Mouse (Mus musculus) left cerebral cortex, adult 18-20 months (tissue): ENCODE results near the gene Tyms. TPM values are rescaled to one million over a fixed set of nuclear protein-coding genes. Genes with fewer than 3 reads are reported as not detected.
A peak's percentile ranks its signal among the peaks of the same experiment; 100 is the strongest.
"Not testable (repeated sequence)": the region's sequence is repeated elsewhere in the genome, so short reads cannot be mapped to it uniquely, and the experiment has no call there.

ENCODE experiments used
- DNase-seq, 2 experiments: peaks; one replicate each; pipeline ENCODE4 v3.0.0; 2021 to 2022; ENCODE audit warnings: low spot score in 2 of 2, mixed read lengths in 1 of 2
- total RNA-seq, 2 experiments: library from RNA; stranded (reverse); gene quantifications; 2 replicates each; pipeline ENCODE4 v1.2.3; 2021

Tyms gene
- total RNA-seq, 2 experiments from 2014 or later: 3.6 to 4.1 TPM

DNA sequence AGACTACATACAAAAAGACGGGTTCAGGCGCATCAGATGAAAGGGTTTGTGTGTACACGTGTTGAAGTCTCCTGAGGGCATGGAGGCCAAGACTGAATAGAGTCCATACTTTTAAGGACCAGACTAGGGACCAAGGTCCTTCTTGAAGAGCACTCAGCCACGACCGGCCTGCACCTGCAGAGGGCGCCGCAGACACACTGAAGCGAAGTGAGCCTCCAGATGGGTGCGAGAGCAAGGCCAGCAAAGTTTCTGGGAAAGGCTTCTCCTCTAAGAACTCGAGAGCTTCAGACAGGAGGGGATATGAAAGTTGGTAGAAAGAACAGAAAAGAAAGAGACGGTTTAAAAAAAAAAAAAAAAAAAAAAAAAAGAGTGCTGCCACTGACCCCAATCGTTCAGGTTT lies 30.9 kb upstream of the Tyms start:
- peak; percentile 51 to 52 for DNase-seq

DNA sequence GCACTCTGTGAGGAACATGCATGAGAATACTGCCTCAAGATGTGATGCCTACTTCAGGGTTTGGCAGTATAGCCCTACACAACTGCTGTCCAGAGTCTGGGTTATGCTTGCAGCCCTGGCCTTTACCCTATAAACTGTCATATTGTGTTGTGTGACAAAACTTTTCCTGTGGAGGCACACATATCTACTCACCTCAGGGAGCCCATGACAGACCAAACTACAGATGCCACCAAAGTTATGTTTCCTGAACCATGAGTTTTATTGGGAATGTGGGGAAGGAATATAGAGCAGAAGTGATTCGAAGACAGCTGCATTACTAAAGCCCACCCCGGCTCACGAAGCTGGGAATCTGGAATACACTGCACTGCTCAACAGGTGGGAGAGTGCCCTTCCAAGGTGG lies 29.9 kb upstream of the Tyms start:
- DNase-seq: no peak

DNA sequence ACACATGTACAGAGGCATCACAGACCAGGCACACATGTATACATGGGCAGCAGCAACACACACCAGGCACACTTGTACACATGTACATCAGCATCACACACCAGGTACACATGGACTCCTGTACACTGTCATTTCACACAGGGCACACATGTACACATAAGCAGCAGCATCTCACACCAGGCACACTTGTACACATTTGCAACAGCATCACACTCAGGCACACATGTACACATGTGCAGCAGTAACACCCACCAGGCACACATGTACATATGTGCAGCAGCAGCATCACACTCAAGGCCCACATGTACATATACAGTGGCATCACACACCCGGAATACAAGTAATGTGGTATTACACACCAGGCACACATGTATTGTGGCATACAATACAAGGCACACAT lies 24.8 kb upstream of the Tyms start:
- DNase-seq: no peak

DNA sequence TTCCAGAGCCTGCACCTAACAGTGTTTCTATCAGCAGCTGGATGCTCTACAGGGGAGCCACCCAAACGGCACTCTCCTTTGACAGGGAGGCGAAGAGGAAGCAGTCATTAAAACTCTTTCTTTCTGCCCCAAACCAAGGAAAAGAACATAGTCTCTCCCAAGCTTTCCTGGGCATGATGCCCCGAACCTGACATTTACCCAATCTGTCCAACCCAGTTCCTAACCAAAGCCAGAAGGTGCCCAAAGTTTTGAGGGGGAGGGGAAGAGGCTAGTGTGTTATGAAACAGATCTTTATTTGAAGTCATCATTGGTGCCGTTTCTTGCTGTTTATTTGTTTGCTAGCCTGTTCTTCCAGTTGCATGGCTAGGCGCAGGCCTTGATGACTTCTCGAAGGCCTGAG lies 22.3 kb upstream of the Tyms start:
- DNase-seq: no peak

DNA sequence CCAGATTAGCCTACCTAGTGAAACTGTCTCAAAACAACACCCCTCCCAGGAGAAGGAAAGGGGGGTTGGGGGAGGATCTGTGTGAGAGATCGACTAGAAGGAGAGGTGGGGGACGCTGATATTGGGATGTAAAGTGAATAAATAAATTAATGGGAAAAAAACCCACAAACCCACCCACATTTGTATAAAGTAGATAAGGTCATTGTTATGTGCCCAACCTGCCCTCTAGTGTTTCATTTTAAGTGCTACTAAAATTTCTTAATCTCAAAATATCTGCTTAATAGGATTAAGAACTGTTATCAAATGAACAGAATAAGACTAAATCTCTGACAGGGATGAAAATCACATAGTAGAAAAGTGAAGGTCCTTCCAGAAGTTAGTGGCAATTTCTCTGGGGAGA lies 21.0 kb upstream of the Tyms start:
- no peak for DNase-seq

DNA sequence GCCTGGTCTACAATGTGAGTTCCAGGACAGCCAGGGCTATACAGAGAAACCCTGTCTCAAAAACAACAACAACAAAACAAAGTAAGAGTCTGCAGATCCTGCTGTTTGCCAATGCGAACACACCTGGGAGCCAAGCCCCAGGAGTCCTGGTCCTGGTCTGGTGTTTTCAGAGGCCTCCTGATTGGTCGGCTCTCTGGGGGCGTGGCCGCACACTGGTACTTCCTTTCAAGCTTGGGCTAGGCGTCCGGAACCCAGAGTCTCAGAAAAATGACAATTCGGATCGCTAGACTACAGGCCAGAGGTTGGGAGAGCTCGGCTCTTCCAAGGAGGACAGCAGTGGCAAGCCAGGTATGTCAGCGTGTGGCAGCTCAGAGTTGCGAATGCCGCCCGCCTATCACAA lies 19.3 kb upstream of the Tyms start:
- no peak for DNase-seq

DNA sequence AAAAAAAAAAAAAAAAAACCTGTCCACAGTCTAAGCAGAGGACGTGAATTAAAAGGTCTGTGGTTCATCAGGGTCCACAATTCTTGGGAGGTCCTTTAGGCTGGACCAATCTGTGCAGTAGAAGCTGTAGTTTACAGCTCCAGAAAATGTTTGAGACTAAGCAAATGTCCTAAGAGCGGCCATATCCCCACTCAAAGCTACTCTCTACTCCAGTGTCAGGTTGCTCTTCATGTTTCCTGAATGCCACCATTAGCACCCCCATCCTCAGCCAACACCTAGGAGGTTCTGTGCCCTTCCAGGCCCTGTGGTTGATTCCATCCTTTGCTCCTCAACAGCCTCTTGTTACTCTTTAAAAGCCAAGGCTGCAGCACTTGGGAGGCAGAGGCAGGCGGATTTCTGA lies 1.0 kb downstream of the Tyms start:
- no peak for DNase-seq

DNA sequence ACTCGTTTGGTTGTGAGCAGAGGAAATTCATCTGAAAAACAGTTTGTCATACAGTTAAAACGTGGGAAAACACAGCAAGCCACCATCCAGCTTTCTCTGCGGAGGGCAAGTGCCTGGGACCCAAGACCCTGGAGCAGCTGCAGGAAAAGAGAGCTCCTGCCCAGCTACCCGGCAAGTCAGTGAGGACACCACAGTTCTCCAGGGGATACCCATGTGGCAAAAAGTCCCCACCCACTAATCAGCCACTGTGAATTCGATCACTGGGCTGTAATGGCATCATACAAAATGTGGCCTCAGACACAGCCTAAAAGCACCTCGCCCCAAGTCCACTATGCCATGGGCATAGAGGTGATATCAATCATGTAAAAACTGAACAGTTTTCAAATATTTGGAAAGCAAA lies 1.7 kb downstream of the Tyms start:
- DNase-seq: no peak

DNA sequence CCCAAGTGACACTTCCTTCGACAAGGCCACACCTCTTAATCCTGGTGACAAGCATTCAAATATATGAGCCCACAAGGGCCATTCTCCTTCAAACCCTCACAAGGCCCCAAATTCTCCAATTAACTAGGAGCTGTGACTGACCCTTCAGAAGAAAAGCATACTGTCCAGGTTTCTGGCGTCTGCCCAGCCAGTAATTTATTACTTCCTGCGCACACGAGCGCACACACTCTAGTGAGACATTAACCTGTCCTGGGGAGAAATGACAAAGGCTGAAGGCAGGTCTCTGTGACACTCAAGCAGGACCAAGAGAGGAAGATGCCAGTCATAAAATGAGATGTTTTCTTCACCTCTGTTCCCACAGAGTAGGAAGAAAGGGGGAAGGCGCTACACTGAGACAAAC lies 5.7 kb downstream of the Tyms start:
- DNase-seq: no peak

DNA sequence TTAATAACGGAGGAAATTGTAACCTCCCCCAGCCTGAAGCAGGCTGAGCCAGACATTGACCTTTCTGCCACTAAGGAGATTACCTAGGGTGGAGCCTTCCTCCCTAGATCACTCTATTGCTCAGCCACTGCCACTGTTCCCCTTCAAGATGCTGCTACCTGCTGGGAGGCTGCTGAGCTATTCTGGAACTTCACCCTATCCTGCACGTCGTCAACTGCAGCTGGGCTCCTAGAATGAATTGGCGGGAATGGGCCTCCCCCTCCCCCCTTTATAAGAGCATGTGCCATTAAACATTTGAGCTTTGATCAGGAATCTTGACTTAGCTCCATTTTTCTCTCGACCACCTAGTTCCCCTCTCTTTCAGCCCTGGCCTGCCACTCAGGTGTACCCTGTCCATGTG lies 13.8 kb downstream of the Tyms start:
- not testable (repeated sequence) for DNase-seq

DNA sequence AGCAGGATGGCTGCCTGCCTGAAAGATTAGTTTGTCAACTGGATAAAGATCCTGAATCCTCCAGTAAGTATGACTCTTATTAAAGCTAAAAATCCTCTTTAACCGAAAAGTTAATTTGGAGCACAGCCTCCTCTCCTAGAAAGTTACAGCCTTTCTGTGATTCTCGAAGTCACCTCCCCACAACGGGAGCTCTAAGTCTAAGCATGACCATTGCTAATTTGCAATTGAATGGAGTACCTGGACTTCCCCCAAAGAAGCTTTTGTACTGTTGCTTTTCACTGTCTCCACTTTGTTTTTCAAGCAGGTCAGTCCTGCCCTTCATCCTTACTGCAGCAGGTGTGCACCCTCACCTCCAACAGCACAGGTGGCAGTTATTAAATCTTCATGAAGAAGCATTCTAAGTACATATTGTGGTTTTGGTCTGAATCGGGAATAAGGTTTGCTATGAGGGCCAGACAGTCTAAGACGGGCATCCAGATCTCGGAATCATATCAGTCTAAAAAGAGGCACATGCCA lies 15.1 kb downstream of the Tyms start:
- no peak for DNase-seq

DNA sequence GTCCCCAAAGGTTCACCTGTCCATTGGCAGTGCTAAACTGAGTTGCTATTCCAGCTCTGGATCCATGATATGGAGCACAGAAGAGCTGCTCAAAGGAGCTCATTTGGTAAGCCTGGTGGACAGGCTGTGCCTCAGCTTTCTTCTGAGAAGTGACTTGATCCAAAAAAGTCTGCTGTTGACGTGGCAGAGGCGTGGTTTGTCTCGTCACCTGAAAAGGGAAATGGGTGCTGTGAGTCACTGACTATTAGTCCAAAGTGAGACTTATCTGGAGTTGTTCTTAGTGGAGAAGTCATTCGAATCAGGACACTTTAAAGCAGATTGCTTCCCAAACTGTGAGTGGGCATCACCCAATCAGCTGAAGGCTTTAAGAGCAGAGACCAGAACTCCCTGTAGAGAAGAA lies 33.6 kb downstream of the Tyms start:
- DNase-seq: not testable (repeated sequence)

DNA sequence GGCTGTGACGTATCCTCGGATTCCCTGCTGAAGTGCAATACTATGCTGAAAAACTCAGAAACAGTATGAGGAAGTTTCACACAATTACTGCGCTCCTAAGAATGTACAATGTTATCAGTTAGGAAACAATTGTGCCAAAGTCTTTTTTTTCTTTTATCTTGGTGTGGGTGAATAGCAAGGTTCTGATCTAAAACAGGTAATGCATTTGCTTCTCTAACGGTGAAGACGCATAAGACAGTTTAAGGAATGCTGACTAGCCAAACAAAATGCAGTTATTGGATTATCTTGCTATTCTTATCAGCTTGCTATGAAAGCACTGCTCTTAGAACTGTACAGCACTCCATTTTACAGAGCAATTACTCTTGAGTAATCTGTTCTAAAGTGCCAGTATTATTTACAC lies 34.1 kb downstream of the Tyms start:
- DNase-seq: not testable (repeated sequence)

DNA sequence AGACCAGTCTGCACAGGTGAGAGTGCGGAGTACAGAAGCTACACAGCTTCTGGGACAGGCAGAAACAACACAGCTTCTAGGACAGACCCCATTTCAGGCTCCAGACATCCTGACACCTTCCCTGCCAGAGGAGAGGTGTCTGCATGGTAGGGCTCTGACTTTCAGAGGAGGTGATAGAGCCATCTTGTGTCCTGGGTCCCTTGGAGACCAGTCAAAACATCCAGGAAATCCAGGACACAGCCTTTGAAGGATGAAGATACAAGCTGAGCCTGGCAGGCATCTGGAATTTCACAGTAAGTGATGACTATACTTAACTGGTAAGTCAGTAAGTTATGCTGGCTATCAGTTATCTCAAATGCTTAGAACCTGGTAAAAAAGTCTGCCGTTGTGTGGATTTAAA lies 36.3 kb downstream of the Tyms start:
- DNase-seq: not testable (repeated sequence)

DNA sequence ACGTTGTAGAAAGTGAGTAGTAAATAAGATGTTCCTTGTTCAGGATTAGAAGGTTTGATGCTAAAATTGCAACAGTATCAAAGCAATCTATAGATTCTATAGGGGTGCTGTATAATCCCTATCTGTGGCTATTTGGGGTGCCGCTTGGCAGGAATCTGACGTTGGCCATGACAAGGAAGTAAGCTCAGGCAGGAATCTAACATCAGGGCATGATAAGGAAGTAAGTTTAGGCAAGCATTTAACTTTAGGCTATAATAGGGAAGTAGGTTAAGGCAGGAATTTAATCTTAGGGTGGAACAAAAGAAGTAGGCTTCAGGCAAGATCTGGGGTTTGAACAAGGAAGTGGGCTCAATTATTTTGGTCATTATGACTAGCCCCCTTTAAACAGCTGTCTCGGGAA lies 37.6 kb downstream of the Tyms start:
- not testable (repeated sequence) for DNase-seq

DNA sequence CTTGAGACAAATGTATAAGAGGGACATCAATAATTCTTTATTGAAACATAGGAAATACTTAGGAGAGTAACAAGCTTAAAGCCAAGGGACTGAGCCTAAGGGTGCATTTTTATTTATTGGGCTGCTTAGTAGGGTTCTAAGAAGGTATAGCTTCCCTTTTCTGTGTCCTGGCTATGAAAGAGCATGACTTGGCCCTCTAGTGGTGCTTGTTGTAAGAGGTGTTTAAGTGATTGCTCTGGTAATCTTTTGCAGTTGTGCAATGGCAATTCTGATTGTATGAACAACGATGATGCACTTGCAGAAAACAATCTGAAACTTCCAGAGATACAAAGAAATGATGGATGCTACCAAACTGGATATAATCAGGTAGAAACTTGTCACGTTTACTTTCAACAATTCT lies 58.8 kb downstream of the Tyms start:
- DNase-seq: no peak

DNA sequence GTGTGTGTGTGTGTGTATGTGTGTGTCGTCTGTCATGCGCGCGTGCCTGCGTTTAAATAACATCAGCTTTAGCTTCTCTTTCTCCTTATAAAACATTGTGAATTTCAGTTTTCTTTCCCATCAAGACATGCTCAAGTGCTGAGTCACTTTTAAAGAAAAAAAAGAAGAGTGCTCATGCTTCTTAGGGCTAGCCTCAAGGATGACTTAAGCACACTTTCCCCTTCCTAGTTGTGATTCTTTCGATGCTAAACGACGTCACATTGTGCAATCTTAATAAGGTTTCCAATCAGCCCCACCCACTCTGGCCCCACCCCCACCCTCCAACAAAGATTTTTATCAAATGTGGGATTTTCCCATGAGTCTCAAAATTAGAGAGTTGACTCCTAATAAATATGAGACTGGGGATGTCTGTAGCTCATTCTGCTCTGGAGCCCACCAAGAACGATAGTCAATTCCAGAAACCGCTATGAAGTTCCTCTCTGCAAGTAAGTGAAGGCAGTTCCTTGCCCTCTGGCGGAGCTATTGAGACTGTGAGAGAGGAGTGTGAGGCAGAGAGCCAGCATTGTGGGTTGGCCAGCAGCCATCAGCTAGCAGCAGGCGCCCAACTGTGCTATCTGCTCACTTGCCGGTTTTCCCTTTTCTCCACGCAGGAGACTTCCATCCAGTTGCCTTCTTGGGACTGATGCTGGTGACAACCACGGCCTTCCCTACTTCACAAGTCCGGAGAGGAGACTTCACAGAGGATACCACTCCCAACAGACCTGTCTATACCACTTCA lies 60.5 kb downstream of the Tyms start, which contains the start of gene Il6:
Il6 (plus strand) TSS at position 389 of the 778 bp plus-strand sequence.
- peak; percentile 85 to 90 for DNase-seq

Other genes with a start within 250 kb of the Tyms start
- not detected for gene Il6, start 60.5 kb downstream of the Tyms start, total RNA-seq
- gene Garem2, start 31.5 kb upstream of the Tyms start, total RNA-seq: 10 to 100 TPM in 1 of 2 experiments, 1 to 10 TPM in 1; 10.0 to 10.7 TPM
- gene 3110082J24Rik, start 32.5 kb upstream of the Tyms start, total RNA-seq: 1 to 10 TPM; 2.0 to 3.5 TPM
- 10 to 100 TPM; 58.3 to 64.8 TPM for gene Hadha, start 81.5 kb upstream of the Tyms start, total RNA-seq
- 10 to 100 TPM; 78.7 to 78.9 TPM for gene Hadhb, start 81.6 kb upstream of the Tyms start, total RNA-seq
- under 1 TPM in 1 of 2 experiments, not detected in 1; 0.37 TPM for gene Adgrf3, start 132.1 kb upstream of the Tyms start, total RNA-seq
- 10 to 100 TPM; 48.4 to 49.5 TPM for gene Selenoi, start 159.0 kb upstream of the Tyms start, total RNA-seq
- 10 to 100 TPM; 11.6 to 13.6 TPM for gene Drc1, start 207.8 kb upstream of the Tyms start, total RNA-seq